Mouse (Mus musculus): ENCODE measurements around the gene Exosc2. TPM values are rescaled to one million over a fixed set of nuclear protein-coding genes. Genes with fewer than 3 reads are reported as not detected.

Exosc2 gene
- polyA plus RNA-seq, 1 experiment from 2014 or later: 29.0 TPM

- no peaks in the 10 kb centered on the region for H3K27me3 ChIP-seq
- 0 out of 2 replicates have a peak, but pooled peaks cover 6% of the 10 kb centered on the region for H3K36me3 ChIP-seq (replicated peaks)
- ATAC-seq (ENCODE audit: insufficient read depth): no peak
- no peaks in the 10 kb centered on the region for H3K9me3 ChIP-seq (replicated peaks)
- no peak overlapping the region for H3K4me3 ChIP-seq (replicated peaks)
- H3K4me2 ChIP-seq: no peak overlapping the region
- H3K27ac ChIP-seq (replicated peaks): no peak overlapping the region
- 6% methylated on average over 2 of the region's 2 CpGs for WGBS (ENCODE audit: insufficient replicate concordance)
- peaks cover 15% of the 10 kb centered on the region for H3K4me1 ChIP-seq (replicated peaks)
- H3K9ac ChIP-seq: no peak overlapping the region
These were observed 36.0 kb downstream of the Exosc2 start for GRCm38 (mm10) chr2:31706531-31706930.

GRCm38 (mm10) chr2:31712716-31713115, 42.2 kb downstream of the Exosc2 start:
- H3K4me3 ChIP-seq (replicated peaks): no peak overlapping the region
- WGBS (ENCODE audit: insufficient replicate concordance): 67% methylated on average over 2 of the region's 2 CpGs
- H3K27me3 ChIP-seq: no peaks in the 10 kb centered on the region
- 0 out of 2 replicates have a peak, but pooled peaks cover 2% of the 10 kb centered on the region for H3K4me1 ChIP-seq (replicated peaks)
- no peaks in the 10 kb centered on the region for H3K9me3 ChIP-seq (replicated peaks)
- H3K9ac ChIP-seq: no peak overlapping the region
- H3K36me3 ChIP-seq (replicated peaks): 0 out of 2 replicates have a peak, but pooled peaks cover 3% of the 10 kb centered on the region
- no peak overlapping the region for H3K4me2 ChIP-seq
- no peak overlapping the region for H3K27ac ChIP-seq (replicated peaks)
- no peak for ATAC-seq (ENCODE audit: insufficient read depth)

GRCm38 (mm10) chr2:31713813-31714212, 43.3 kb downstream of the Exosc2 start:
- Histone ChIP-seq H3K9me3 (replicated peaks) (no peaks in the 10 kb centered on the region), H3K9ac (no peak overlapping the region), H3K27ac (replicated peaks) (no peak overlapping the region), H3K4me2 (no peak overlapping the region), H3K36me3 (replicated peaks) (0 out of 2 replicates have a peak, but pooled peaks cover 3% of the 10 kb centered on the region), H3K4me1 (replicated peaks) (no peaks in the 10 kb centered on the region), H3K4me3 (replicated peaks) (no peak overlapping the region), H3K27me3 (no peaks in the 10 kb centered on the region)
- ATAC-seq (ENCODE audit: insufficient read depth): no peak
- WGBS (ENCODE audit: insufficient replicate concordance): 59% methylated on average over 3 of the region's 3 CpGs

- Histone ChIP-seq H3K9ac (no peak overlapping the region), H3K27ac (replicated peaks) (no peak overlapping the region), H3K4me2 (no peak overlapping the region), H3K36me3 (replicated peaks) (0 out of 2 replicates have a peak, but pooled peaks cover 3% of the 10 kb centered on the region), H3K27me3 (no peaks in the 10 kb centered on the region), H3K9me3 (replicated peaks) (no peaks in the 10 kb centered on the region), H3K4me1 (replicated peaks) (peaks cover 2% of the 10 kb centered on the region; the same call in 1 of the 2 replicates), H3K4me3 (replicated peaks) (no peak overlapping the region)
- no peak for ATAC-seq (ENCODE audit: insufficient read depth)
- 81% methylated on average over 4 of the region's 4 CpGs for WGBS (ENCODE audit: insufficient replicate concordance)
These were observed 44.3 kb downstream of the Exosc2 start for GRCm38 (mm10) chr2:31714780-31715179.

GRCm38 (mm10) chr2:31715985-31716384, 45.5 kb downstream of the Exosc2 start:
- no peak for ATAC-seq (ENCODE audit: insufficient read depth)

GRCm38 (mm10) chr2:31719202-31719880, 48.8 kb downstream of the Exosc2 start:
- Histone ChIP-seq H3K27me3 (no peaks in the 10 kb centered on the region), H3K4me3 (replicated peaks) (no peak overlapping the region), H3K27ac (replicated peaks) (peak overlapping the region; percentile 76), H3K9me3 (replicated peaks) (no peaks in the 10 kb centered on the region), H3K9ac (no peak overlapping the region), H3K36me3 (replicated peaks) (0 out of 2 replicates have a peak, but pooled peaks cover 3% of the 10 kb centered on the region), H3K4me2 (no peak overlapping the region), H3K4me1 (replicated peaks) (peaks cover 20% of the 10 kb centered on the region; the same call in 1 of the 2 replicates)
- ATAC-seq (ENCODE audit: insufficient read depth): peak; percentile 77
- WGBS (ENCODE audit: insufficient replicate concordance): 66% methylated on average over 6 of the region's 6 CpGs

More at GRCm38 (mm10) chr2:31715985-31716384, 45.5 kb downstream of the Exosc2 start:
- H3K27me3 ChIP-seq: no peaks in the 10 kb centered on the region
- no peak overlapping the region for H3K4me3 ChIP-seq (replicated peaks)
- H3K9ac ChIP-seq: no peak overlapping the region
- H3K27ac ChIP-seq (replicated peaks): no peak overlapping the region
- peaks cover 10% of the 10 kb centered on the region; the same call in 1 of the 2 replicates for H3K4me1 ChIP-seq (replicated peaks)
- no peak overlapping the region for H3K4me2 ChIP-seq
- 0 out of 2 replicates have a peak, but pooled peaks cover 3% of the 10 kb centered on the region for H3K36me3 ChIP-seq (replicated peaks)
- WGBS (ENCODE audit: insufficient replicate concordance): 70% methylated on average over 7 of the region's 7 CpGs
- no peaks in the 10 kb centered on the region for H3K9me3 ChIP-seq (replicated peaks)

GRCm38 (mm10) chr2:31719944-31720343, 49.4 kb downstream of the Exosc2 start:
- ATAC-seq (ENCODE audit: insufficient read depth): no peak
- no peaks in the 10 kb centered on the region for H3K9me3 ChIP-seq (replicated peaks)
- H3K4me2 ChIP-seq: no peak overlapping the region
- H3K27ac ChIP-seq (replicated peaks): peak overlapping the region; percentile 35; the same call in 1 of the 2 replicates
- no peaks in the 10 kb centered on the region for H3K27me3 ChIP-seq
- H3K9ac ChIP-seq: no peak overlapping the region
- no peak overlapping the region for H3K4me3 ChIP-seq (replicated peaks)
- 0 out of 2 replicates have a peak, but pooled peaks cover 2% of the 10 kb centered on the region for H3K36me3 ChIP-seq (replicated peaks)
- WGBS (ENCODE audit: insufficient replicate concordance): 74% methylated on average over 2 of the region's 2 CpGs
- H3K4me1 ChIP-seq (replicated peaks): peaks cover 22% of the 10 kb centered on the region

DNA sequence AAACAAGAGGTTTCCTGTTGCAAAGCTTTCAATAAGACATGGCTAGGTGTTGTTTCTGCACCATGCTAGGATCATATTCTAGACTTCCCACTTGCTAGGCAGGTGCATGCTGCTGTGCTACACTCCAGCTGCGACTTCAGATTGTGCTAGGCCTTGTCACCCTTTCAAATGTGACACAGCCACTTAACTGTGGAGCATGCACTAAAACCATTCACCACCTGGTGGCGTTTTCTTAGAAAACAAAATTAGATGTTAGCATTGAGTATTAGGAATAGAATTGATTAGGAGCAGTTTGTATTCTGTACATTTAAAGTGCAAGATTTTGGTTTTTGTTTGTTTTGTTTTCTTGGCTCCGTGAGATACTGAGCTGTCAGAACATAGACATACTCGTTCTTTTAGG, 50.3 kb downstream of the Exosc2 start:
- no peak overlapping the region for H3K4me2 ChIP-seq
- no peaks in the 10 kb centered on the region for H3K9me3 ChIP-seq (replicated peaks)
- no peak overlapping the region for H3K27ac ChIP-seq (replicated peaks)
- H3K27me3 ChIP-seq: no peaks in the 10 kb centered on the region
- no peak for ATAC-seq (ENCODE audit: insufficient read depth)
- H3K4me3 ChIP-seq (replicated peaks): no peak overlapping the region
- WGBS (ENCODE audit: insufficient replicate concordance): 59% methylated on average over 4 of the region's 4 CpGs
- H3K36me3 ChIP-seq (replicated peaks): no peaks in the 10 kb centered on the region
- H3K9ac ChIP-seq: no peak overlapping the region
- peaks cover 30% of the 10 kb centered on the region for H3K4me1 ChIP-seq (replicated peaks)

GRCm38 (mm10) chr2:31724730-31725490, 54.4 kb downstream of the Exosc2 start:
- Histone ChIP-seq H3K9me3 (replicated peaks) (no peaks in the 10 kb centered on the region), H3K9ac (no peak overlapping the region), H3K4me2 (no peak overlapping the region), H3K4me3 (replicated peaks) (no peak overlapping the region), H3K4me1 (replicated peaks) (peaks cover 50% of the 10 kb centered on the region), H3K27me3 (no peaks in the 10 kb centered on the region), H3K27ac (replicated peaks) (no peak overlapping the region), H3K36me3 (replicated peaks) (no peaks in the 10 kb centered on the region)
- 56% methylated on average over 7 of the region's 7 CpGs for WGBS (ENCODE audit: insufficient replicate concordance)
- peak; percentile 61; the same call in 1 of the 2 replicates for ATAC-seq (ENCODE audit: insufficient read depth)

- Histone ChIP-seq H3K27me3 (no peaks in the 10 kb centered on the region), H3K9ac (no peak overlapping the region), H3K9me3 (replicated peaks) (no peaks in the 10 kb centered on the region), H3K27ac (replicated peaks) (no peak overlapping the region), H3K4me3 (replicated peaks) (no peak overlapping the region), H3K4me2 (no peak overlapping the region), H3K36me3 (replicated peaks) (no peaks in the 10 kb centered on the region), H3K4me1 (replicated peaks) (peaks cover 55% of the 10 kb centered on the region)
- no peak for ATAC-seq (ENCODE audit: insufficient read depth)
- 59% methylated on average over 9 of the region's 9 CpGs for WGBS (ENCODE audit: insufficient replicate concordance)
These were observed 57.2 kb downstream of the Exosc2 start for GRCm38 (mm10) chr2:31727576-31728277.
